11 mouse cellular contexts compared by ENCODE assay signal in the genomic region with DNA sequence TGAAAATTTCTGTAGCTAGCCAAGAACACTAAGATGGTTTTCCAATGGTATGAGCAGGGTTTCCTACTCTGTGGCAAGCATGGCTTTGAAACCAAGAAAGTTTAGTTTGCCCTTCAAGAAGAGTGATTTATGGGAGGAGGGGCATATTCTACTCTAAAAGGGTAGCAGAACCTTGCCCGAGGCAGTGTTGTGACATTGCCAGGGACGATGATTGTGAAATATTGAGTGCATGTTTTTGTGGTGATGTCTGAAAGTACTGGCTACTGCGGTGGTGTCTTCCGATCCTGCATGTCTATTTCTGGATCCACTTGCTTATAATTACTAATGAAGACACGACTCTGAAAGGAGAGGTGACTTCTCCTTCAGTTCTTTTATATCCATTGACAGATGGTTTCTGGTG.
A peak's percentile ranks its signal among the peaks of the same experiment; 100 is the strongest.
DNase-seq lines count a peak whose midpoint lies in the region; ATAC-seq and TF ChIP-seq lines count a peak whose summit lies in the region.
"Had no signal": no experiment of that assay in that cellular context is flagged by ENCODE, and none has a peak within 500 bp of the region (broad histone marks: within the 10 kb centered on the region; RNA-seq: fewer than 3 reads in every experiment).

No protein-coding gene starts in this region.

- ATAC-seq in kidney, embryonic 16.5 days (ENCODE audit: low FRiP score, low TSS enrichment), result no peak
- ATAC-seq in lung, postnatal 0 days, result no peak
- ATAC-seq in hindbrain, embryonic 12.5 days (ENCODE audit: low FRiP score), result no peak

- H3K27me3 ChIP-seq in kidney, embryonic 16.5 days (ENCODE audit: insufficient read depth, low read length), result no peaks in the 10 kb centered on the region
- H3K27me3 ChIP-seq in lung, postnatal 0 days (replicated peaks; ENCODE audit: insufficient read depth, low read length), result no peaks in the 10 kb centered on the region
- no peaks in the 10 kb centered on the region for H3K27me3 ChIP-seq in hindbrain, embryonic 12.5 days
- H3K27me3 ChIP-seq: liver, embryonic 15.5 days had no signal

- TF ChIP-seq EP300 in lung, postnatal 0 days (IDR thresholded peaks at IDR 0.05), result no peak

- TF ChIP-seq CTCF in lung, postnatal 0 days (IDR thresholded peaks at IDR 0.05), result no peak

- H3K27ac ChIP-seq in kidney, embryonic 16.5 days (ENCODE audit: low read length), result no peak overlapping the region
- no peak overlapping the region for H3K27ac ChIP-seq in lung, postnatal 0 days (ENCODE audit: low read length)
- H3K27ac ChIP-seq in hindbrain, embryonic 12.5 days, result no peak overlapping the region
- H3K27ac ChIP-seq: liver, embryonic 15.5 days had no signal

- WGBS in kidney, embryonic 16.5 days, result 77% methylated on average over 5 of the region's 5 CpGs
- 48% methylated on average over 5 of the region's 5 CpGs for WGBS in lung, postnatal 0 days
- whole genome bisulfite sequencing in hindbrain, embryonic 12.5 days, result 86% methylated on average over 5 of the region's 5 CpGs

- H3K9ac ChIP-seq in kidney, embryonic 16.5 days (replicated peaks; ENCODE audit: low read length), result no peak overlapping the region
- no peak overlapping the region for H3K9ac ChIP-seq in lung, postnatal 0 days (replicated peaks; ENCODE audit: low read depth)
- no peak overlapping the region for H3K9ac ChIP-seq in hindbrain, embryonic 12.5 days
- H3K9ac ChIP-seq: liver, embryonic 15.5 days had no signal

- H3K36me3 ChIP-seq in kidney, embryonic 16.5 days (ENCODE audit: insufficient read depth, low read length), result no peaks in the 10 kb centered on the region
- H3K36me3 ChIP-seq in lung, postnatal 0 days (ENCODE audit: insufficient read depth, low read length), result no peaks in the 10 kb centered on the region
- H3K36me3 ChIP-seq in hindbrain, embryonic 12.5 days, result no peaks in the 10 kb centered on the region
- H3K36me3 ChIP-seq: liver, embryonic 15.5 days had no signal

- H3K9me3 ChIP-seq in kidney, embryonic 16.5 days (ENCODE audit: low read length), result no peaks in the 10 kb centered on the region
- H3K9me3 ChIP-seq in lung, postnatal 0 days (ENCODE audit: low read length), result no peaks in the 10 kb centered on the region
- H3K9me3 ChIP-seq in hindbrain, embryonic 12.5 days (replicated peaks), result no peaks in the 10 kb centered on the region
- H3K9me3 ChIP-seq: liver, embryonic 15.5 days had no signal

- DNase-seq in kidney, adult 11 months, result peak; percentile 23
- peak; percentile 5 for DNase-seq in NIH3T3 (ENCODE audit: low read depth)
- peak; percentile 39 for DNase-seq in fibroblast of lung, adult 2 months (ENCODE audit: low read depth)
- peak; percentile 17 for DNase-seq in lung, postnatal 0 days (ENCODE audit: low spot score)
- no peak for DNase-seq in retina, postnatal 1 day
- DNase-seq in urinary bladder, postnatal 4 days (ENCODE audit: low spot score in 2 of 2), result no peak
- DNase-seq: right cerebral cortex, postnatal 4 days; thymus, postnatal 4 days had no signal

- H3K4me3 ChIP-seq in kidney, embryonic 16.5 days (ENCODE audit: low read length), result no peak overlapping the region
- no peak overlapping the region for H3K4me3 ChIP-seq in lung, postnatal 0 days (ENCODE audit: low read depth, low read length)
- no peak overlapping the region for H3K4me3 ChIP-seq in hindbrain, embryonic 12.5 days
- H3K4me3 ChIP-seq: liver, embryonic 15.5 days had no signal

- no peak overlapping the region for H3K4me2 ChIP-seq in kidney, embryonic 16.5 days (replicated peaks; ENCODE audit: low read depth, low read length)
- no peak overlapping the region for H3K4me2 ChIP-seq in lung, postnatal 0 days (replicated peaks; ENCODE audit: low read depth, low read length)
- no peak overlapping the region for H3K4me2 ChIP-seq in hindbrain, embryonic 12.5 days (replicated peaks)
- H3K4me2 ChIP-seq: liver, embryonic 15.5 days had no signal

- no peaks in the 10 kb centered on the region for H3K4me1 ChIP-seq in kidney, embryonic 16.5 days (ENCODE audit: insufficient read depth, low read length)
- H3K4me1 ChIP-seq in lung, postnatal 0 days (ENCODE audit: insufficient read depth, low read depth, low read length), result no peaks in the 10 kb centered on the region
- no peaks in the 10 kb centered on the region for H3K4me1 ChIP-seq in hindbrain, embryonic 12.5 days
- H3K4me1 ChIP-seq: liver, embryonic 15.5 days had no signal

Comparison
In these comparisons a context has a peak if more than half of its experiments do, and no peak if none do; other contexts are left out.
1. DNase-seq: peak in kidney, adult 11 months (single experiment), NIH3T3 (single experiment), fibroblast of lung, adult 2 months (single experiment) and lung, postnatal 0 days (single experiment); none in retina, postnatal 1 day (single experiment) and urinary bladder, postnatal 4 days (0 of 2).